Mouse (Mus musculus): ENCODE measurements around the gene Esp15.
"Not testable (repeated sequence)": the region's sequence is repeated elsewhere in the genome, so short reads cannot be mapped to it uniquely, and the experiment has no call there.

Gene Esp15

GRCm38 (mm10) chr17:39640654-39641053 is at the start of gene Esp15:
Gene Esp15 (plus strand): TSS chr17:39640954.
- not testable (repeated sequence) for DNase-seq (ENCODE audit: low spot score)

GRCm38 (mm10) chr17:39591550-39591949 is 49.2 kb upstream of the Esp15 start:
- DNase-seq (ENCODE audit: low spot score): no peak
